Mouse (Mus musculus) spleen, adult 2 months (tissue): ENCODE measurements around the gene Dbi.

Experiments
- CTCF ChIP-seq: fragments of 200-500 bp; IDR thresholded peaks from 2 replicates; pipeline ENCODE4 v1.5.1; 2011; ENCODE audit warnings: mild to moderate bottlenecking, inconsistent platforms; ENCODE audit not compliant: insufficient read depth, insufficient read length, insufficient replicate concordance; ENCODE audit errors: extremely low read depth
- POLR2A ChIP-seq: fragments of 200-500 bp; IDR thresholded peaks from 2 replicates; pipeline ENCODE4 v1.6.1; 2011; ENCODE audit warnings: low read depth, low read length, inconsistent platforms

- TF ChIP-seq POLR2A (no peak), CTCF (no peak)
Measured at GRCm38 (mm10) chr1:120101227-120101609, 19.7 kb downstream of the Dbi start.
